Mouse (Mus musculus) mouse trophoblast stem cell (cell line): ENCODE results near the gene Angel2.
"Not testable (repeated sequence)": the region's sequence is repeated elsewhere in the genome, so short reads cannot be mapped to it uniquely, and the experiment has no call there.

Experiments used
- in situ Hi-C, 2 experiments: fragments of 300-500 bp; cut with MseI, MboI; formaldehyde crosslinking; loops; 2 replicates in 1 of 2; 3 replicates in 1 of 2; pipeline ENCODE4 v1.15.1; 2025

Angel2 gene

GRCm38 (mm10) chr1:190924812-190925211, at the start of gene Angel2:
Gene Angel2 (plus strand): TSS chr1:190925112.
- in situ Hi-C loops = not testable (repeated sequence)

GRCm38 (mm10) chr1:190875751-190876150, 49.2 kb upstream of the Angel2 start:
- in situ Hi-C loops = no loop called here

- in situ Hi-C loops = loop anchor here in 1 of 2 experiments (5.0 kb wide), 1 partner anchor 48 kb away; no protein-coding TSS in a partner anchor
Observed at GRCm38 (mm10) chr1:190880638-190881037, 44.3 kb upstream of the Angel2 start.

- in situ Hi-C loops = loop anchor here in 1 of 2 experiments (5.0 kb wide), 1 partner anchor 49 kb away; no protein-coding TSS in a partner anchor
Observed at GRCm38 (mm10) chr1:190881422-190881821, 43.5 kb upstream of the Angel2 start.

GRCm38 (mm10) chr1:190886014-190886413, 38.9 kb upstream of the Angel2 start:
- in situ Hi-C loops = no loop called here

- in situ Hi-C loops = no loop called here
Observed at GRCm38 (mm10) chr1:190888031-190888430, 36.9 kb upstream of the Angel2 start.

GRCm38 (mm10) chr1:190888646-190889045, 36.3 kb upstream of the Angel2 start:
- in situ Hi-C loops = no loop called here

- in situ Hi-C loops = no loop called here
Observed at GRCm38 (mm10) chr1:190893559-190894167, 31.2 kb upstream of the Angel2 start.

GRCm38 (mm10) chr1:190898186-190898585, 26.7 kb upstream of the Angel2 start:
- in situ Hi-C loops = no loop called here

GRCm38 (mm10) chr1:190898899-190899575, 25.9 kb upstream of the Angel2 start:
- in situ Hi-C loops = no loop called here

GRCm38 (mm10) chr1:190901082-190901481, 23.8 kb upstream of the Angel2 start:
- in situ Hi-C loops = no loop called here

- in situ Hi-C loops = no loop called here
Observed at GRCm38 (mm10) chr1:190904136-190904535, 20.8 kb upstream of the Angel2 start.

GRCm38 (mm10) chr1:190904714-190905113, 20.2 kb upstream of the Angel2 start:
- in situ Hi-C loops = no loop called here

- in situ Hi-C loops = no loop called here
Observed at GRCm38 (mm10) chr1:190910836-190911235, 14.1 kb upstream of the Angel2 start.

- in situ Hi-C loops = no loop called here
Observed at GRCm38 (mm10) chr1:190911415-190912123, 13.3 kb upstream of the Angel2 start, which contains the start of gene Rps6kc1. Gene Rps6kc1 (minus strand): TSS chr1:190911770.

- in situ Hi-C loops = no loop called here
Observed at GRCm38 (mm10) chr1:190912623-190913022, 12.3 kb upstream of the Angel2 start.

GRCm38 (mm10) chr1:190918938-190919337, 6.0 kb upstream of the Angel2 start:
- in situ Hi-C loops = no loop called here

- in situ Hi-C loops = no loop called here
Observed at GRCm38 (mm10) chr1:190919725-190920469, 5.0 kb upstream of the Angel2 start.

- in situ Hi-C loops = no loop called here
Observed at GRCm38 (mm10) chr1:190927311-190927710, 2.4 kb downstream of the Angel2 start.

GRCm38 (mm10) chr1:190927751-190928369, 2.9 kb downstream of the Angel2 start:
- in situ Hi-C loops = no loop called here

GRCm38 (mm10) chr1:190928370-190929009, 3.6 kb downstream of the Angel2 start:
- in situ Hi-C loops = no loop called here
